Mouse (Mus musculus) CH12.LX (cell line): ENCODE results near the gene Pofut1. TPM values are rescaled to one million over a fixed set of nuclear protein-coding genes. Genes with fewer than 3 reads are reported as not detected.

ENCODE experiments used
- DNase-seq: peaks from one replicate; pipeline ENCODE4 v3.0.0-alpha.2; 2013; ENCODE audit errors: extremely low read depth
- H3K27ac ChIP-seq: 2 replicates; pipeline ENCODE4 v1.5.1; 2012; ENCODE audit warnings: low read depth, mild to moderate bottlenecking, control low read depth, moderate library complexity; ENCODE audit not compliant: insufficient read depth
- H3K27me3 ChIP-seq: replicated peaks from 2 replicates; pipeline ENCODE3; 2012; ENCODE audit warnings: inconsistent platforms
- H3K36me3 ChIP-seq, 2 experiments: replicated peaks in 1 of 2; 2 replicates each; pipeline versions ENCODE3 to v1.6.1; 2012; ENCODE audit warnings: inconsistent platforms in 1 of 2, low read length in 1 of 2, mild to moderate bottlenecking in 1 of 2, mixed read lengths in 1 of 2, moderate library complexity in 1 of 2; ENCODE audit not compliant: control insufficient read depth in 1 of 2, insufficient read depth in 1 of 2
- H3K4me1 ChIP-seq, 2 experiments: 2 replicates each; pipeline ENCODE4 v1.6.1; 2012; ENCODE audit warnings: inconsistent platforms in 1 of 2, moderate library complexity in 1 of 2; ENCODE audit not compliant: insufficient read depth in 2 of 2, control insufficient read depth in 1 of 2
- H3K4me2 ChIP-seq: 2 replicates; pipeline ENCODE4 v1.6.1; 2012; ENCODE audit warnings: low read depth, mild to moderate bottlenecking, control low read depth; ENCODE audit not compliant: poor library complexity, insufficient read depth, severe bottlenecking
- H3K4me3 ChIP-seq, 3 experiments: fragments of 150-350 bp in 1 of 3; sonication (generic) in 1 of 3; replicated peaks in 1 of 3; 2 replicates each; pipeline versions ENCODE3 to v1.5.1; 2011 to 2012; ENCODE audit warnings: low read depth in 2 of 3, low read length in 2 of 3, mild to moderate bottlenecking in 2 of 3, moderate library complexity in 2 of 3, control low read depth in 1 of 3, improper control_type of control experiment in 1 of 3, inconsistent platforms in 1 of 3, mixed read lengths in 1 of 3; ENCODE audit not compliant: poor library complexity in 1 of 3
- H3K79me2 ChIP-seq: replicated peaks from 2 replicates; pipeline ENCODE4 v1.6.1; 2012; ENCODE audit warnings: mild to moderate bottlenecking, moderate library complexity; ENCODE audit not compliant: control insufficient read depth, poor library complexity, insufficient read depth, severe bottlenecking; ENCODE audit errors: extremely low read depth
- H3K9ac ChIP-seq: 2 replicates; pipeline ENCODE4 v1.6.1; 2012; ENCODE audit warnings: low read depth, mild to moderate bottlenecking, control low read depth, moderate library complexity; ENCODE audit not compliant: insufficient read depth
- H3K9me3 ChIP-seq: replicated peaks from 2 replicates; pipeline ENCODE3; 2012; ENCODE audit warnings: low read length, inconsistent platforms, mixed read lengths
- ELF1 ChIP-seq: IDR thresholded peaks from 2 replicates; pipeline ENCODE4 v1.6.1; 2014; ENCODE audit warnings: low read depth, mild to moderate bottlenecking, inconsistent platforms, low read length, improper control_type of control experiment
- GABPA ChIP-seq: IDR thresholded peaks from 2 replicates; pipeline ENCODE4 v1.6.1; 2012; ENCODE audit warnings: low read depth, low read length, improper control_type of control experiment, inconsistent platforms; ENCODE audit not compliant: insufficient replicate concordance
- HCFC1 ChIP-seq: IDR thresholded peaks from 2 replicates; pipeline ENCODE4 v1.6.1; 2012; ENCODE audit warnings: low read depth, mild to moderate bottlenecking, inconsistent platforms, low read length, improper control_type of control experiment
- KAT2A ChIP-seq: IDR thresholded peaks from 2 replicates; pipeline ENCODE4 v1.6.1; 2012; ENCODE audit warnings: low read length, improper control_type of control experiment, inconsistent platforms; ENCODE audit not compliant: insufficient replicate concordance
- MAX ChIP-seq: IDR thresholded peaks from 2 replicates; pipeline ENCODE4 v1.6.1; 2011; ENCODE audit warnings: low read length, improper control_type of control experiment
- NELFE ChIP-seq: IDR thresholded peaks from 2 replicates; pipeline ENCODE4 v1.6.1; 2011; ENCODE audit warnings: low read depth, low read length, improper control_type of control experiment
- POLR2AphosphoS2 ChIP-seq: IDR thresholded peaks from 2 replicates; pipeline ENCODE4 v1.6.1; 2011; ENCODE audit warnings: low read depth, low read length, improper control_type of control experiment
- RAD21 ChIP-seq: IDR thresholded peaks from 2 replicates; pipeline ENCODE4 v1.6.1; 2011; ENCODE audit warnings: low read depth, mild to moderate bottlenecking, low read length, improper control_type of control experiment, moderate library complexity
- SMC3 ChIP-seq: IDR thresholded peaks from 2 replicates; pipeline ENCODE4 v1.6.1; 2011; ENCODE audit warnings: low read depth, low read length, improper control_type of control experiment
- USF1 ChIP-seq: IDR thresholded peaks from 2 replicates; pipeline ENCODE4 v1.6.1; 2014; ENCODE audit warnings: low read depth, mild to moderate bottlenecking, inconsistent platforms, low read length, improper control_type of control experiment
- ZMIZ1 ChIP-seq: IDR thresholded peaks from 2 replicates; pipeline ENCODE4 v1.6.1; 2012; ENCODE audit warnings: low read depth, mild to moderate bottlenecking, inconsistent platforms, low read length, improper control_type of control experiment
- dilution Hi-C: fragments of 300-500 bp; cut with MboI; formaldehyde crosslinking; loops from 2 replicates; pipeline ENCODE4 v1.14.3; 2020; ENCODE audit warnings: low sequenced_read_pairs; ENCODE audit not compliant: extremely low pct_unique_long_range_greater_than_20kb, extremely low pct_ligation_motif_present
- in situ Hi-C: fragments of 300-500 bp; cut with MboI; formaldehyde crosslinking; loops from 3 replicates; pipeline ENCODE4 v1.14.3; 2019; ENCODE audit warnings: low sequenced_read_pairs, low pct_ligation_motif_present, low pct_unique_long_range_greater_than_20kb, mixed read lengths
- polyA plus RNA-seq: library from polyadenylated mRNA; unstranded; fragments of >175 nt; gene quantifications from 2 replicates; pipeline ENCODE4 v1.2.1, GENCODE M21; 2012; ENCODE audit warnings: low read depth; ENCODE audit not compliant: insufficient read length
- total RNA-seq, 2 experiments: library from RNA; depleted of rRNA; stranded (reverse); fragments of 300-350 nt in 1 of 2; fragments of >200 nt in 1 of 2; gene quantifications; 2 replicates each; pipeline ENCODE4 v1.2.3; 2012 to 2014

Pofut1 gene
- total and polyA plus RNA-seq, 3 experiments = 15.0 to 25.6 (median 22.8) TPM

DNA sequence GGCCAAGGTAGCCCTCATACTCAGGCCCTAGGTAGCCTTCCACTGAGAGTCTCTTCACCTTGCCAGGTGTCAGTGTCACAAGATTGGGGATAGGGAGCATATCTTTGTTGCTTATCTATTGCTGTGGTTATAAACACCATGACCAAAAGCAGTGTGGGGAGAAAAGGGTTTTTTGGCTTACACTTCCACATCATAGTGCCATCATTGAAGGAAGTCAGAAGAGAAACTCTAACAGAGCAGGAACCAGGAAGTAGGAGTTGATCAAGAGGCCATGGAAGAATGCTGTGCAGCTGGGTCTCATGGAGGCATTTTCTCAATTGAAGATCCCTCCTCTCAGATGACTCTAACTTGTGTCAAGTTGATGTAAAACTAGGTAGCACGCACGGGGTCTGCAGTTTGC is 33.2 kb upstream of the Pofut1 start:
- peaks cover 48 to 76% of the 10 kb centered on the region in 2 experiments for H3K36me3 ChIP-seq
- H3K9me3 ChIP-seq = no peaks in the 10 kb centered on the region
- no peak overlapping the region for H3K4me3 ChIP-seq
- TF ChIP-seq KAT2A (no peak), RAD21 (no peak), ZMIZ1 (no peak), MAX (no peak), GABPA (no peak)
- no peaks in the 10 kb centered on the region for H3K79me2 ChIP-seq
- no peak overlapping the region for H3K4me2 ChIP-seq
- DNase-seq = no peak
- dilution Hi-C loops = no loop called here
- no peaks in the 10 kb centered on the region for H3K27me3 ChIP-seq
- in situ Hi-C loops = no loop called here
- H3K27ac ChIP-seq = no peak overlapping the region
- H3K4me1 ChIP-seq = peaks cover 0 to 5% of the 10 kb centered on the region in 2 experiments; a peak in 2 of 4 replicates
- H3K9ac ChIP-seq = no peak overlapping the region

DNA sequence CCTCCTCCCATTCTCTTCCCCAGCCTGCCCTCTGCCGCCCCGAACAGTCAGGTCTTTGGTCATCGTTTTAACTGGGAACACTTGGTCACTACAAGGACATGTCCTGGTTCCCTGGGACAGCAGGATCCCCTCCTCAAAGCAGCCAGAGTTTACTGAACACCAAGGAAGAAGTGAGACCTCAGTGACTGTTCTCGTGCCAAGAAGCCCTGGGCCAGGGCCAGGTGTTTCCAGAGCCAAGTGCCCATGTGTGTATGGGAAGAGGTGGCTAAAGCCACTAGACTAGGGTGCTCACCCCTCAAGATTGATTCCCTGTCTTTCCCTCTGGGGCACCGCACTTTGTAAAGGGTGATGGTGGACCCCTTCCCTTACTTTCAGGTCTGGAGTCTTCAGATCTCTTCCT is 32.0 kb upstream of the Pofut1 start:
- in situ Hi-C loops = no loop called here
- H3K79me2 ChIP-seq = no peaks in the 10 kb centered on the region
- H3K36me3 ChIP-seq = peaks cover 41 to 65% of the 10 kb centered on the region in 2 experiments
- no peaks in the 10 kb centered on the region for H3K9me3 ChIP-seq
- no peak overlapping the region for H3K4me3 ChIP-seq
- dilution Hi-C loops = no loop called here
- DNase-seq = no peak
- H3K27me3 ChIP-seq = no peaks in the 10 kb centered on the region
- no peak overlapping the region for H3K9ac ChIP-seq
- peaks cover 0 to 5% of the 10 kb centered on the region in 2 experiments; a peak in 3 of 4 replicates for H3K4me1 ChIP-seq
- no peak for TF ChIP-seq MAX
- TF ChIP-seq POLR2AphosphoS2 = no peak
- no peak for TF ChIP-seq SMC3
- TF ChIP-seq ELF1 = no peak
- TF ChIP-seq NELFE = no peak
- no peak overlapping the region for H3K27ac ChIP-seq
- H3K4me2 ChIP-seq = no peak overlapping the region

DNA sequence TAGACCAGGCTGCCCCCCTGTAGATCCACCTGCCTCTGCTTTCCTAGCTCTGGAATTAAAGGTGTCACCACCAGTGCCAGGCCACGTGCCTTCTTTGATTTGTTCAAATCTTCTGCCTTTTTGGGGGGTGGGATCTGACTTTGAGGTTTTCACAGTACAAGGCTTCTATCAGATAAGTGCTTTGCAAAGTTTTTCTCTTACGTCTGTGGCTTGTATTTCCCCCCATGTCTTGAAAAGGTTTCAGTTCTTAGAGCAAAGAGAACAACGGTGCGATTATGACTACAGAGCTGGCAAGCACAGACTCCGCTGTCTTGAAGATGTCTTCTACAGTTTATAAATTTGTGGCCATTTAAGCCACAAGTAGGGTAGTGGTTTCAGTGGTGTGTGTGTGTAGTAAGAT is 29.9 kb upstream of the Pofut1 start:
- Histone ChIP-seq H3K27ac (no peak overlapping the region), H3K79me2 (no peaks in the 10 kb centered on the region), H3K27me3 (no peaks in the 10 kb centered on the region), H3K4me2 (no peak overlapping the region), H3K36me3 (peaks cover 27 to 45% of the 10 kb centered on the region in 2 experiments), H3K4me3 (no peak overlapping the region), H3K4me1 (peaks cover 9 to 24% of the 10 kb centered on the region in 2 experiments), H3K9me3 (no peaks in the 10 kb centered on the region), H3K9ac (no peak overlapping the region)
- DNase-seq = no peak
- in situ Hi-C loops = no loop called here
- dilution Hi-C loops = no loop called here
- TF ChIP-seq HCFC1 (no peak), USF1 (no peak)
